Mouse (Mus musculus) myocyte (in vitro differentiated cells): ENCODE results near the gene Lamc3.

Experiments
- POLR2A ChIP-seq: IDR thresholded peaks from one replicate; pipeline ENCODE4 v1.6.1; 2011; ENCODE audit warnings: low read depth, mild to moderate bottlenecking, control low read depth, moderate library complexity; ENCODE audit not compliant: insufficient read length
- TCF12 ChIP-seq: IDR thresholded peaks from one replicate; pipeline ENCODE4 v1.6.1; 2011; ENCODE audit warnings: mild to moderate bottlenecking, control low read depth; ENCODE audit not compliant: poor library complexity, insufficient read depth, severe bottlenecking

GRCm38 (mm10) chr2:31950966-31951365 lies 63.9 kb downstream of the Lamc3 start:
- no peak for TF ChIP-seq POLR2A
- TF ChIP-seq TCF12: no peak
